Mouse (Mus musculus): ENCODE measurements around the gene Slc10a1. TPM values are rescaled to one million over a fixed set of nuclear protein-coding genes. Genes with fewer than 3 reads are reported as not detected.
"Not testable (repeated sequence)": the region's sequence is repeated elsewhere in the genome, so short reads cannot be mapped to it uniquely, and the experiment has no call there.

The Slc10a1 gene
- polyA plus RNA-seq, 2 experiments = 1.7 to 3.8 TPM

- peak; percentile 91 for ATAC-seq (ENCODE audit: insufficient read depth)
Measured at GRCm38 (mm10) chr12:80945996-80946355, 22.5 kb downstream of the Slc10a1 start.

GRCm38 (mm10) chr12:80945334-80945995, 23.0 kb downstream of the Slc10a1 start, which contains the start of gene Srsf5:
Gene Srsf5, plus strand, starts transcription at chr12:80945504.
- H3K4me1 ChIP-seq (replicated peaks; ENCODE audit: control insufficient read depth in 2 of 2, insufficient read depth in 2 of 2, low read length in 1 of 2) = peaks cover 34 to 51% of the 10 kb centered on the region in 2 experiments
- TF ChIP-seq EP300 (IDR thresholded peaks at IDR 0.05; ENCODE audit: low read depth) (no peak), CTCF (IDR thresholded peaks at IDR 0.05; ENCODE audit: low read depth) (peak; percentile 56)
- peak within 1 kb of the TSS; percentile 93 for H3K27ac ChIP-seq
- ATAC-seq (ENCODE audit: insufficient read depth) (peak; percentile 76), DNase-seq (ENCODE audit: low read depth in 3 of 3, low spot score in 3 of 3) (peak; percentile 92 to 96 (median 94))
- H3K36me3 ChIP-seq (replicated peaks; ENCODE audit: control insufficient read depth, insufficient read depth, low read depth) = peaks cover 33% of the 10 kb centered on the region
- WGBS (ENCODE audit: insufficient replicate concordance) = under 1% methylated on average over 55 of the region's 57 CpGs
- peak within 1 kb of the TSS; percentile 100 for H3K9ac ChIP-seq (replicated peaks)
- peak within 1 kb of the TSS; percentile 77 for H3K4me2 ChIP-seq (ENCODE audit: low read depth)
- no peaks in the 10 kb centered on the region for H3K27me3 ChIP-seq (ENCODE audit: control insufficient read depth, insufficient read depth, low read length)
- no peaks in the 10 kb centered on the region for H3K9me3 ChIP-seq (ENCODE audit: control insufficient read depth, low read length)
- H3K4me3 ChIP-seq (ENCODE audit: insufficient read depth in 1 of 2, low read depth in 2 of 2, low read length in 2 of 2) = peak within 1 kb of the TSS; percentile 89 to 100

More at GRCm38 (mm10) chr12:80945996-80946355, 22.5 kb downstream of the Slc10a1 start:
- Histone ChIP-seq H3K9me3 (ENCODE audit: control insufficient read depth, low read length) (no peaks in the 10 kb centered on the region), H3K27ac (peak overlapping the region; percentile 93), H3K4me3 (ENCODE audit: insufficient read depth in 1 of 2, low read depth in 2 of 2, low read length in 2 of 2) (peak overlapping the region; percentile 89 to 100), H3K9ac (replicated peaks) (peak overlapping the region; percentile 100), H3K27me3 (ENCODE audit: control insufficient read depth, insufficient read depth, low read length) (no peaks in the 10 kb centered on the region), H3K36me3 (replicated peaks; ENCODE audit: control insufficient read depth, insufficient read depth, low read depth) (peaks cover 38% of the 10 kb centered on the region), H3K4me2 (ENCODE audit: low read depth) (peak overlapping the region; percentile 71), H3K4me1 (replicated peaks; ENCODE audit: control insufficient read depth in 2 of 2, insufficient read depth in 2 of 2, low read length in 1 of 2) (peaks cover 29 to 46% of the 10 kb centered on the region in 2 experiments)
- TF ChIP-seq EP300 (IDR thresholded peaks at IDR 0.05; ENCODE audit: low read depth) (0 out of 2 replicates have a peak, but pooled peaks have one; percentile 6), CTCF (IDR thresholded peaks at IDR 0.05; ENCODE audit: low read depth) (no peak)
- DNase-seq (ENCODE audit: low read depth in 3 of 3, low spot score in 3 of 3) = peak; percentile 91 to 93 (median 91)
- WGBS (ENCODE audit: insufficient replicate concordance) = under 1% methylated on average over 41 of the region's 47 CpGs

- H3K9me3 ChIP-seq (ENCODE audit: control insufficient read depth, low read length); ATAC-seq (ENCODE audit: insufficient read depth); DNase-seq (ENCODE audit: low read depth in 3 of 3, low spot score in 3 of 3); H3K27me3 ChIP-seq (ENCODE audit: control insufficient read depth, insufficient read depth, low read length): not testable (repeated sequence)
- Histone ChIP-seq H3K4me2 (ENCODE audit: low read depth) (peak overlapping the region; percentile 77), H3K4me1 (replicated peaks; ENCODE audit: control insufficient read depth in 2 of 2, insufficient read depth in 2 of 2, low read length in 1 of 2) (peaks cover 39 to 55% of the 10 kb centered on the region in 2 experiments), H3K4me3 (ENCODE audit: insufficient read depth in 1 of 2, low read depth in 2 of 2, low read length in 2 of 2) (peak overlapping the region; percentile 89 to 100), H3K27ac (peak overlapping the region; percentile 93), H3K36me3 (replicated peaks; ENCODE audit: control insufficient read depth, insufficient read depth, low read depth) (peaks cover 32% of the 10 kb centered on the region), H3K9ac (replicated peaks) (peak overlapping the region; percentile 78)
- under 1% methylated on average over 9 of the region's 9 CpGs for WGBS (ENCODE audit: insufficient replicate concordance)
Measured at GRCm38 (mm10) chr12:80944963-80945333, 23.6 kb downstream of the Slc10a1 start.

GRCm38 (mm10) chr12:80944204-80944603, 24.3 kb downstream of the Slc10a1 start:
- H3K9ac ChIP-seq (replicated peaks) = peak overlapping the region; percentile 31
- DNase-seq (ENCODE audit: low read depth in 3 of 3, low spot score in 3 of 3) = peak in 2 of 3 experiments; percentile 45 to 55
- WGBS (ENCODE audit: insufficient replicate concordance) = 51% methylated on average over 4 of the region's 4 CpGs

GRCm38 (mm10) chr12:80943395-80943794, 25.1 kb downstream of the Slc10a1 start:
- ATAC-seq (ENCODE audit: insufficient read depth) (peak; percentile 58), DNase-seq (ENCODE audit: low read depth in 3 of 3, low spot score in 3 of 3) (peak; percentile 74 to 86 (median 86))
- H3K9me3 ChIP-seq (ENCODE audit: control insufficient read depth, low read length) = no peaks in the 10 kb centered on the region
- no peaks in the 10 kb centered on the region for H3K27me3 ChIP-seq (ENCODE audit: control insufficient read depth, insufficient read depth, low read length)
- H3K36me3 ChIP-seq (replicated peaks; ENCODE audit: control insufficient read depth, insufficient read depth, low read depth) = peaks cover 19% of the 10 kb centered on the region
- H3K27ac ChIP-seq = peak overlapping the region; percentile 93
- H3K4me2 ChIP-seq (ENCODE audit: low read depth) = peak overlapping the region; percentile 77
- 36% methylated on average over 3 of the region's 3 CpGs for WGBS (ENCODE audit: insufficient replicate concordance)
- H3K9ac ChIP-seq (replicated peaks) = peak overlapping the region; percentile 31
- H3K4me1 ChIP-seq (replicated peaks; ENCODE audit: control insufficient read depth in 2 of 2, insufficient read depth in 2 of 2, low read length in 1 of 2) = peaks cover 42 to 67% of the 10 kb centered on the region in 2 experiments
- TF ChIP-seq CTCF (IDR thresholded peaks at IDR 0.05; ENCODE audit: low read depth) (no peak), EP300 (IDR thresholded peaks at IDR 0.05; ENCODE audit: low read depth) (peak; percentile 90)
- no peak overlapping the region; a peak in 1 of 4 replicates for H3K4me3 ChIP-seq (ENCODE audit: insufficient read depth in 1 of 2, low read depth in 2 of 2, low read length in 2 of 2)

More at GRCm38 (mm10) chr12:80944204-80944603, 24.3 kb downstream of the Slc10a1 start:
- Histone ChIP-seq H3K4me3 (ENCODE audit: insufficient read depth in 1 of 2, low read depth in 2 of 2, low read length in 2 of 2) (peak overlapping the region in 1 of 2 experiments; percentile 100; a peak in 2 of 4 replicates), H3K9me3 (ENCODE audit: control insufficient read depth, low read length) (no peaks in the 10 kb centered on the region), H3K4me2 (ENCODE audit: low read depth) (peak overlapping the region; percentile 77), H3K27me3 (ENCODE audit: control insufficient read depth, insufficient read depth, low read length) (no peaks in the 10 kb centered on the region), H3K4me1 (replicated peaks; ENCODE audit: control insufficient read depth in 2 of 2, insufficient read depth in 2 of 2, low read length in 1 of 2) (peaks cover 39 to 61% of the 10 kb centered on the region in 2 experiments), H3K36me3 (replicated peaks; ENCODE audit: control insufficient read depth, insufficient read depth, low read depth) (peaks cover 26% of the 10 kb centered on the region), H3K27ac (peak overlapping the region; percentile 93)
- ATAC-seq (ENCODE audit: insufficient read depth) = no peak
- TF ChIP-seq CTCF (IDR thresholded peaks at IDR 0.05; ENCODE audit: low read depth) (no peak), EP300 (IDR thresholded peaks at IDR 0.05; ENCODE audit: low read depth) (peak; percentile 48; the same call in 1 of the 2 replicates)

All from liver, embryonic 14.5 days (tissue).